Mouse (Mus musculus) hematopoietic stem cell, adult 5-6 weeks (primary cell): ENCODE results near the gene Adcy3. TPM values are rescaled to one million over a fixed set of nuclear protein-coding genes. Genes with fewer than 3 reads are reported as not detected.
"Not testable (repeated sequence)": the region's sequence is repeated elsewhere in the genome, so short reads cannot be mapped to it uniquely, and the experiment has no call there.

Experiments
- ATAC-seq, 2 experiments: fragments of 125-278 bp in 1 of 2; replicated peaks in 1 of 2; 2 replicates each; pipeline ENCODE4 v1.8.0; 2016 to 2017; ENCODE audit warnings: inconsistent platforms in 2 of 2, mild to moderate bottlenecking in 2 of 2, moderate number of reproducible peaks in 2 of 2, low read depth in 1 of 2, moderate TSS enrichment in 1 of 2; ENCODE audit not compliant: low FRiP score in 2 of 2, poor library complexity in 2 of 2, severe bottlenecking in 2 of 2, insufficient read depth in 1 of 2, low TSS enrichment in 1 of 2
- total RNA-seq: library from RNA; stranded (forward); fragments of 172-1452, 232-1000 nt; gene quantifications from 2 replicates; pipeline ENCODE4 v1.2.3, GENCODE M21; 2017

The Adcy3 gene
- total RNA-seq, 1 experiment from 2014 or later: 1.8 TPM

DNA sequence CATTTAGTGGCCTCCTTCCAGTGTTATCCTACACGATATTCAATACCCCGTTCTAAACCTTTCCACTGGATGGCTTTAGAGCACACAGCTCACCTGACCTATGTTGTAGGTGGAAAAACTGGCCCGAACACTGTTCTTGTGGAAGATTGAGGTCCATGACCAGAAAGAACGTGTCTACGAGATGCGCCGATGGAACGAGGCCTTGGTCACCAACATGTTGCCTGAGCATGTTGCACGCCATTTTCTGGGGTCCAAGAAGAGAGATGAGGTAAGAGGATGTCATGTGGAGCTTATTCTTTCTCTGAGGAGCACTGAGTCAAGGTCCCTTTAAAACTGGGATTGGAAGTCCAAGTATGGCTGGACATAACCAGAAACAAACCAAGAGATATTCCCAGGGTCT is 76.3 kb downstream of the Adcy3 start:
- ATAC-seq: no peak

DNA sequence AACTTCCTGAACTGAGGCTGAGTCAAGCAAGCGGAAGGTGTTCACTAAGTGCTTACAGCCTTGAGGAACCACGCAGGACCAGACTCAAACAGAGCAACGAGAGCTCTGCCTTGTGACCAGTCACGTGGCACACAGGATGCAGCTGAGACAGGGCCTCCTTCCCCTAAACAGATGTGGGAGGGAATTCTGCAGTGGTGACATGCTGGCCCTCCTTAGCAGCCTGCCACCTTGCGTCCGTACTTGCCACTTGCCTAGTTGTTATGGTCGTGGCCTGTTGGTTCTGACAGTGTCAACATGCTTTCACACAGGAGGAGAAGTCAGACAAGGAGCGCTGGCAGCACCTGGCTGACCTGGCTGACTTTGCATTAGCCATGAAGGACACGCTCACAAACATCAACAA is 78.3 kb downstream of the Adcy3 start:
- peak; percentile 76 to 81 for ATAC-seq

GRCm38 (mm10) chr12:4212908-4213307 is 80.0 kb downstream of the Adcy3 start:
- ATAC-seq: no peak

DNA sequence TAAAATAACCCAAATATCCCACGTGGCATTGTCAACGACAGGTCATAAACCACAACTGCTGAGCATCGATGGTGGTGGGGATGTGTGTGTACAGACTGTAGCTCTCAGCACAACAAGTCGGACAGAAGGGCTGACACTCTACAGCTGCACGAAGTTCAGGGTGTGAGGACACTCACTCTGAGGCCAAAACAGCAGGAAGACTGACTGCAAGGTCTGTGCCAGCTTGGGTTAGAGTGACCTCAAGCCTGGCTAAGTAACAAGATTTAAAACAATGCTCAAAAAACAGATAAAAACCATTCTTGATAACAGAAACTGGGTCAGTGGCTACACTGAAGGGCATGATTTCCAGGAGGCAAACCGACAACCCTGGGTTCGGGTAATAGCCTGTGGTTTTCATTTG is 97.3 kb downstream of the Adcy3 start:
- no peak for ATAC-seq

- ATAC-seq: no peak
Measured at GRCm38 (mm10) chr12:4232777-4233176, 99.9 kb downstream of the Adcy3 start.

- ATAC-seq: peak; percentile 97 to 98
Measured at GRCm38 (mm10) chr12:4233572-4234508, 100.9 kb downstream of the Adcy3 start, which contains the start of the genes Ptrhd1 and Cenpo. Gene Ptrhd1 (plus strand): TSS chr12:4234027. Gene Cenpo (minus strand): TSS chr12:4234294.

GRCm38 (mm10) chr12:4237481-4237880 is 104.6 kb downstream of the Adcy3 start:
- no peak for ATAC-seq

DNA sequence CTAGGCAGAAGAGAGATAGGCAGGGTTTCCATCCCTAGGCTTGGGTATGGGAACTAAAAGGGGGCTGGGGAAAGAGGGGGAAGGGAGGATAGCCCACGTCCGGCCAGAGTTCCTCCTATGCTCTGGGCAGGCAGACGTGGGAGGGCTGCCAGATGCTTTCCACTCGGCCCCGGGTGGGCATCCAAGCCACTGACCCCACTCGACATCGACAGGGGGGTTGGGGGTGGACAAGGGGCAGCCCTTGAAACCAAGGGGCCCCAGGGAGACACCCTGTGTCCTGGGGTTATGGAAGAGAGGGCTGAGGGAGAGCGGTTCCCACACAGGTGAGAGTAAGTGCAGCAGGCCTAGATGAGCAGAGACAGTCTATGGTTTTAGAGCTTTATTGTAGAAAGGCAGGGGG is 107.4 kb downstream of the Adcy3 start:
- not testable (repeated sequence) for ATAC-seq

GRCm38 (mm10) chr12:4243805-4244204 is 110.9 kb downstream of the Adcy3 start:
- no peak for ATAC-seq

GRCm38 (mm10) chr12:4245742-4246141 is 112.8 kb downstream of the Adcy3 start:
- no peak for ATAC-seq

GRCm38 (mm10) chr12:4249786-4250185 is 116.9 kb downstream of the Adcy3 start:
- ATAC-seq: no peak

DNA sequence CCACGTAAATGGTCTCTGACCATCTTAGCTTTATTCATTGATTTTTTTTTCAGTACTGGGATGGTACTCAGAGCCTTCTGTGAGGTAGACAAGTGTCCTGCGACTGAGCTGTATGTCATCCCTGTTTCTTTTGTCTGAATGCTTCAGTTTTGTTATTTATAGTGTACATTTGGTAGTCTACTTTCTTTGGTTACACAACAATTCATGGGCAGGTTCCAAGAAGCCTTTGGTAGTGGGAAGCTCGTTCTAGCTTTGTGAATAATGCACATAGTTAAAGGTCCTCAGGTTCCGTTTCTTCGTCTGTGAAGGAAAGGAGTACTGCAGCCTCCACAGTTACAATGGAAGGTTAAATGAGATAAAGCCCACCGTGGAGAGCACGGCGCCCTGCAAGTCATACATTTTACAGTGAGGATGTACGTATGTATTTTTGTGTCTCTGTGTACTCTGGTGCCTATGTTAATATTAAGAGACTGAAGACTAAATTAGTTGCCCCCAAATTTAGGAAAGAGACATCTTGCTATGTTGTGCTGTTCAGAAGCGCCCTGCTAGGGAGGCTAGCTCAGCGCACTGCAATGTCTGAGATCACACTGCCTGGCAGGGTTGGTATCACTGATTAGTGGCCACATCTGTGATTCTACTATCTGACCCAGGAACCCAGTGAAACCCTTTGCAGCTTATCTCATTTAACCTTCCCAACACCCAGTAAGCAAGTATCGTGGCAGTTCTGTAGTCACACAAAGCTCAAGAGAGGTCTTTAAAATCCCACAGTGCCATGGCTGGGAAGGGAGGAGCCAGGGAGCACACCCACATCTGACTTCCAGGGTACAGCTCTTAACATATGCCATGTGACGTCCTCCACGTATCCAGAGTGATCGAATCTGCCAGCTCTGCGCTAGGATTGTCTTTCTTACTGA is 120.1 kb downstream of the Adcy3 start:
- ATAC-seq: peak in 1 of 2 experiments; percentile 48; a peak in 1 of 4 replicates

Other genes starting within 250 kb of the Adcy3 start
- gene Pomc, start 178.2 kb upstream of the Adcy3 start, total RNA-seq: 2.8 TPM in 1 of 2 replicates, not detected in the other
- gene Efr3b, start 94.2 kb upstream of the Adcy3 start, total RNA-seq: 1.5 and 1.6 TPM in 2 replicates
- gene Dnajc27, start 50.5 kb upstream of the Adcy3 start, total RNA-seq: 9.8 and 11.6 TPM in 2 replicates
- gene Ptrhd1, start 100.9 kb downstream of the Adcy3 start, total RNA-seq: 3.4 and 5.1 TPM in 2 replicates
- gene Cenpo, start 101.2 kb downstream of the Adcy3 start, total RNA-seq: 36.5 and 38.2 TPM in 2 replicates